Mouse (Mus musculus): Measurements from ENCODE around the gene Unc45b.
A peak's percentile ranks its signal among the peaks of the same experiment; 100 is the strongest.
"Not testable (repeated sequence)": the region's sequence is repeated elsewhere in the genome, so short reads cannot be mapped to it uniquely, and the experiment has no call there.

The Unc45b gene

DNA sequence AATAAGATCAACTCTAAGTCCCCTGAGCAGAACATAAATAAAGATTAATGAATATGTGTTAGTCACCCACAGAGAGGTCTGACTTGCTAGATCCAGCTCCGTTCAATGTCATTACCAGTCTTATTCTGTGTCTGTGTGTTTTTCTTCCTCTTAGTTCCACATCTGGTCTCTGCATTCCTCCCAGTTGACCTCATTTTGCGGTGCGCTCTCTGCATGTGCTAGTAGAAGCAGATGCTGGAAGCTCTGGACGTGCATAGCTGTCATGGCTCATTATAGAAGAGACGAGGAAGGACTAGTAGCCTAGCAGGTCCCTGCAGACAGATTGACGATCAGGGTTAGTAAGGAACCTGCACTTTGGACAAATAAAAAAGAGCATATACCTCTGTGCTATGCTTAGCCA lies 33.0 kb downstream of the Unc45b start:
- DNase-seq (ENCODE audit: low read depth in 1 of 2, low spot score in 2 of 2), result no peak

DNA sequence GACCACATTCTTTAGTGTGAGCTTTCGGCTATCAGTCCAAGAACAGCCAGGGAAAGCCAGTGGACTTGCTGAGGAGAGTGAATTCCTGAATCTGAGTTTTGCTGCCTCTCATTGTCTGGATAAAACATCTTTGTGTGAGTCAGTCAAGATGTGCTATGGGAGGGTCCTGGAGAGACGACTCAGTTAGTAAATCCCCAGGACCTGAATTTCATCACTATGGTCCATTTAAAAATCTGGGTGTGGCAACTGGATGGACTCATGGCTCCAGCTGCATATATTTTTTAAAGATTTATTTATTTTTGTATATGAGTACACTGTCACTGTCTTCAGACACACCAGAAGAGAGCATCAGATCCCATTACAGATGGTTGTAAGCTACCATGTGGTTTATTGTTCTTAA lies 35.3 kb downstream of the Unc45b start:
- DNase-seq (ENCODE audit: low read depth in 1 of 2, low spot score in 2 of 2), result no peak

DNA sequence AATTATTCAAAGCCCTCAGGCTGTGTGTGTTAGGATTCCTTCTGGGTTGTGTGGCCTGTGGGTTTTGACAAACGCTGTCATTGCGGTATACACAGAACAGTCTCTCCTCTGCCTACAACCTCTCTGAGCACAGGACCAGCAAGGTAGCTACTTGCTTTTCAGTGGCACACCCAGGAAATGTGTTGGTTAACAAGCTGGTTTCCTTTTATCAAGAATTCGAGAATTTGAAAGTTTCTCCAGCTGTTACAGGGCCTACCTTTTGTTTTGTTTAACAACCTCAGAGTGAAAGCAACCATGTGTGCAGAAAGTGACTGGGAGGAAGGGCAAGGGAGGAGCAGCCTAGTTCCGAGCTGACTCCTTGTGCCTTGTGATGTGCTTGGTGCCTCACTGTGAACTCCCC lies 37.1 kb downstream of the Unc45b start:
- no peak for DNase-seq (ENCODE audit: low read depth in 1 of 2, low spot score in 2 of 2)

DNA sequence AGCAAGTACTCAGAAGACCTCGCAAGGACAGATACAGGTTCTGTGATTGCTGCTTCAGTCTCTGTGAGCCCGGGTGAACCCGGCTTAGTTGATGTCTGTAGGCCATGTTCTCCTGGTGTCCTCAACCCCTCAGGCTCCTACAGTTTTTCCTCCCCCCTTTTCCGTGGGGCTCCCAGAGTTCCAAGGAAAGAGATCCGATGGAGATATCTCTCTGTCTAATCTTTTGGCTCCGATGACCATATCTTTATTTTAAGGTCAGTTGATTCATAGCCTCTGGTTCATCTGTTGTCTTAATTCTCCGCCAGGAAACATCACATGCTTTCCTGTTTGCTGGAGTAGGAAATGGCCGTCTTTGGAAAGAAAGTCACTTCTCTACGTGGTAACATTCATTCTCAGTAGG lies 38.7 kb downstream of the Unc45b start:
- DNase-seq (ENCODE audit: low read depth in 1 of 2, low spot score in 2 of 2), result no peak

DNA sequence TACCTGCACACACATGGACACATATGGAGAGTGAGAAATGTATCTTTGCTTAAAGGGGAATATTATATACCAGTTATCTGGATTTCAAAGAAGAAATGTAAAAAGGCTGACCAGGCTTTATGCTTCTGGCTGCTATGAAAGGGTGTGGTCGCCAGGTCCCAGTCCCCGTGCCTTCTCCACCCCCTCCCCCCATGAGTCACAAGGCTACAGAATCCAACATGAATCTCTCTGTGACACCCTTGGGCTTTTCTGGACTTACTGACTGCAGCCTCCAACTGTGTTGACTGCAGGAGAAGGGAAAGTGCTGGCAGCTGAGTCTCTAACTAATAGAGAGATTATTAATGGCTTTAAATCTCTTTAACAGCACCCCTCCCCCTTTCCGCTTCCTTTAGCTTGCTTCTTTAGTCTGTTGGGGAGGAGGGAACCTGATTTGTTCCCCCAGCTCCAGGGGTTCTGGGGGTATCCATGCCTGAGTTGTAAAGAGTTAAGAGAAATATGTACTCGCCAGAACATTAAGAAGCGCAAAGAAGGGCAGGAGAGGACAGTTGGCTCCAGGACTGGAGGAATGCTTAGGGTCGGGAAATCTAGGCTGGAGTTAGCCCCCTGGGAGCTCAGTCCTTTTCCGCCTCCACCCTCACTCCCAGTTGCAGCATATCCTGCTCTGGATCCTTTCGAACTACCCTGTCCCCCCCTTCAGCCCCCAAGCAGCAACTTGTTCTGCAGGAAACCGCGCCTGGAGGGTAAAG lies 40.6 kb downstream of the Unc45b start, which contains the start of gene Slfn5:
Gene Slfn5, plus strand, starts transcription at position 614 of the 746 bp plus-strand sequence.
- no peak for DNase-seq (ENCODE audit: low read depth in 1 of 2, low spot score in 2 of 2)

DNA sequence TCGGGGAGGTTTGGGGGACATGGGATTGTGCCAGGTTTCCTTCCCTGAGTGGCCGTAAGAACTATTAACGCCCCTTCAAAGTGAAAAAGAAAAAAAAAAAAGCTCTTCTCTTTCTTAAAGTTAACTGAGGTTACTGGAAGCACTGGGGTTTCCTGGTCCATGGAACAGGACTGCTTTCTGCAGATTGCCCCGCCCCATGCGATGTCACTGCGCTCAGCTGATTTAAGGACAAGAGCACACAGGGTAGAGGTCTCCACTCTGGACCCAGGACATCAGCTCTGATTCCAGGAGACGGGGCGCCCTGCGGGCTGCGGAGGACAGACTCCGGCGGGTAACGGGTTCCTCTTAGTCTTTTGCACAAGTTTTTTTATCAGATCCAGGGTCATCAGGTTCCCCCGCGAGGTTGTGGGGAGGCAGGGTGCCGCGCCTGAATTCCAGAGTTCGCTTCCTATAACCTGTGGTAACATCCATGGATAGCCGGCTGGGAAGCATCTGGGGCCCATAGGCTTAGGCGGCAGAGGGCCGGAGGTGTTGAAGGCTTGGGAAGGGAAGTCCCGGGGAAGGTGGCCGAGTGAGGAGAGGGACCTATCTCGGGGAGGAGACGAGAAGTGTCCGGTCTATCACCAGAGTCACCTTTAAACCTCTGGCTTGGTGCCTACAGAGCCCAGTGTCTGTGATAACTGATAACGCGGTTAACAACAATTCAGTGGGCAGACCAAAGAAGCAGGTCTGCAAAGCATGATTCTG lies 41.7 kb downstream of the Unc45b start:
- peak in 1 of 2 experiments; percentile 59 for DNase-seq (ENCODE audit: low read depth in 1 of 2, low spot score in 2 of 2)

DNA sequence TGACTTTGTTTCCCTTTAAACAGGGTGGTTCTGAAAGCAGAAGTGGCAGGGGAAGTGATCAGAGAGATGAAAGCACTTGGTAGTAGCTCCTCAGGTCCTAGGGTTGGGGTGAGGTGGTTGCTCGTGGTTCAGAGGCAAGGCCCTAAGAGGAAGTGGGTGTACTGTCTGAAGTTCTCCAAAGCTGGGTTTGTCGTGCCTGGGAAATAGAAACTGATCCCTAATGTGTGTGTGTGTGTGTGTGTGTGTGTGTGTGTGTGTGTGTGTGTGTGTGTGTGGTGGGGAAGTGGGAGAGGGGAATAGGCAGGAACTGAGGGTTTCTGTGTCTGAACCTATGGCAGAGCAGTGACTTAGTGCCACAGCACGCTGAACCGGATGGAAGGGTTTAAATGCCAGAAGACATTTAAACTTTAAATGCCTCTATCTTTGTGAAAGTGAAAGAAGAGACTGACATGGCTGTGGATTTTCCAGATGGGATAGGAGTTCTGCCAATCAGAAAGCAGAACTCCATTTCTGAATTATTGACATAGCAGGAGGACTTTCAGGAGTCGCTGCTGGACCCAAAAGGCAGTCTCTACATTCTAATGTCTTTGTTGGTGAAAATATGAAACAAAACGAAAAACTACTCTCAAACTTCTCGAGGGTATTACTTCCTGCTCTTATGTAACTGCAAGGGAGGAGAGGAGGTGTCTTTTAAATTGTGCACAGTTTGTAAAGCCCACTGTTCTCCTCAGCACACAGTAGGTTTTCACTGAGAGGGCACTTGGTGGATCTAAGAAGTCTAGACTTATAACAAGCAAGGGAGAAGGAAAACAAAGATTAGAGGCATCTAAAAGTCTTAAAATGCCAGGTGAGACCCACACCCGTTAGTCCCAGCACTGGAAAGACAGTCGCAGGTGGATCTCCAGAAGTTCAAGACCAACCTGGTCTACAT lies 42.5 kb downstream of the Unc45b start:
- peak; percentile 64 to 65 for DNase-seq (ENCODE audit: low read depth in 1 of 2, low spot score in 2 of 2)

DNA sequence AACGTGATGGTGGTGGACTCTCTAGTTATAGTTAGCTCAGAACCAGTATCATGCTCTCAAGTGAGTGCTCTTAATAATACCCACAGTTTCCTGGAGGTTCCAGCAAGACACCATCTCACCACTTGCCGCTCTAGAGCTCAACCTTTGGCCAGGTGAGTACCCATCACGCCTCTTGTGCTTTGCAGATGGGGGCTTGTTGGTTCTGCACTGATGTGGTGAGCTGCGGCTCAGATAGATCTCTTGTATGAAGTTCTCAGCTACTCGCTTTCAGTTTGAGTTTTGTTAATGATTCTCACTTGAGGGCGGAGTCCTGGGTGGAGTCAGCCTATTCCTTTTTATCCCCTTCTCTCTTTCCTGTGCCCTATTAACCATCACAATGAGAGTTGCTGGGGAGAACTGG lies 44.3 kb downstream of the Unc45b start:
- DNase-seq (ENCODE audit: low read depth in 1 of 2, low spot score in 2 of 2), result no peak

DNA sequence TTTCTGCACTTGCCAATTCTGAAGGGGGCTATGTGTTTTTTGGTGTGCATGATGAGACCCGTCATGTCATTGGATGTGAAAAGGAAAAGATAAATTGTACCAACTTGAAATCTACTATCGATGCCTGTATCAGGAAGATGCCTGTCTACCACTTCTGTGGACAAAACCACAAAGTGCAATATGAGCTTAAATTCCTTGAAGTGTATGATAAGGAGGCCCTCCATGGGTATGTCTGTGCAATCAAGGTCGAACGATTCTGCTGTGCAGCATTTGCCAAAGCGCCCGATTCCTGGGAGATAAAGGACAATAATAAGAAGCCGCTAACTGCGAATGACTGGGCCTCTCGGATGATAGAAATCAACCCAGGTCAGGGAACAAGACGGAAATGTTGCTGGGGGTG lies 46.6 kb downstream of the Unc45b start:
- DNase-seq (ENCODE audit: low read depth in 1 of 2, low spot score in 2 of 2), result no peak

DNA sequence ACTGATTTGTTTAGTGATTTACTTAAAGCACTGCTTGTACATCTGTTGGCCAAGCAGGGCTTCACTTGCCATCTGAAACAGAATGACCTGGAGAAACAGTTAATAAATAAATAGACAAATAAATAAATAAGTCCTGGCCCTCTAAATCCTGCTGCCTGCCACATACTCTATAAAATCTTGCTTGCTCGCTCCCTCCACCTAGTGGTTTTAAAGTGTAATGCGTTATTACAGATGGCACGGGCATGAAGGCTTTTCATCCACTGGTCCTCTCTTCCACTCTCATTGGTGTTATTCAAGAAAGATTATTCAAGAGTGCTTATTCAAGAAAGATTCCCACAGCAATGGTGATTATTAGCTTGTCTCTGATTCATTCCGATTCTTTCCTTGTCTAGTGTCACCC lies 49.3 kb downstream of the Unc45b start:
- DNase-seq (ENCODE audit: low read depth in 1 of 2, low spot score in 2 of 2), result no peak

DNA sequence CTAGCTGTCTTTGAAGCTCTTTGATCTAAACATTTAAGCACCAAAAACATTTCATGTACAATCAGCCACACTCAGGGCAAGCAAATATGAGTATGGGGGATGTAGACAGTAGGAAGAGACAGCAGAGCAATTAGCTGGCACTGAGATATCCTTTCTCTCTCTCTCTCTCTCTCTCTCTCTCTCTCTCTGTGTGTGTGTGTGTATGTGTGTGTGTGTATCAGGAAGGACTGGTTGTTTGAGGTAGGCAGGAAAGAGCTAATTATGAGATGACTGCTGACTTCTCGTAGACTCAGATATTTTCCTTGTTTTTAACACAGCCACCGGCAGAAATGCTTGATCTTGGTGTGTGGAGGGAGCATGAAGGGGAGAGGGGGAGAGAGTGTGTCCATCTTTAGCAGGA lies 51.4 kb downstream of the Unc45b start:
- DNase-seq (ENCODE audit: low read depth in 1 of 2, low spot score in 2 of 2), result no peak

DNA sequence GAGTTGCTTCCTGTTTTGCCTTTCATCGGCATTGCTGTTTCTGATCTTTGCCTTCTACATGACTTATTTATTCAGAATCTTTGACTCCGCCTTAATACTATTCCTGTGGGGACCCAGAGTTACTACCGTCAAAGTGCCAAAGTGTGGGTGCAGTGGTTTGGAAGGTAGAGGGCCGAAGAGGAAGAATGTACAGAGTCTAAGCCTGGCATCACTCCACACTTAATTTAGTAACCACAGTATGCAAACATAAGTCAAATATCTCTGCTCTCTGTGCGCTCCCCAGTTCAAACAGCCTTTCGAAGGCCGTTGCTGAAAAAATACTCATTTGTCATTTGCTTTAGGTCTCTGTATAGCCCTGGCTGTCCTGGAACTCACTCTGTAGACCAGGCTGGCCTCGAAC lies 51.9 kb downstream of the Unc45b start:
- DNase-seq (ENCODE audit: low read depth in 1 of 2, low spot score in 2 of 2), result no peak

DNA sequence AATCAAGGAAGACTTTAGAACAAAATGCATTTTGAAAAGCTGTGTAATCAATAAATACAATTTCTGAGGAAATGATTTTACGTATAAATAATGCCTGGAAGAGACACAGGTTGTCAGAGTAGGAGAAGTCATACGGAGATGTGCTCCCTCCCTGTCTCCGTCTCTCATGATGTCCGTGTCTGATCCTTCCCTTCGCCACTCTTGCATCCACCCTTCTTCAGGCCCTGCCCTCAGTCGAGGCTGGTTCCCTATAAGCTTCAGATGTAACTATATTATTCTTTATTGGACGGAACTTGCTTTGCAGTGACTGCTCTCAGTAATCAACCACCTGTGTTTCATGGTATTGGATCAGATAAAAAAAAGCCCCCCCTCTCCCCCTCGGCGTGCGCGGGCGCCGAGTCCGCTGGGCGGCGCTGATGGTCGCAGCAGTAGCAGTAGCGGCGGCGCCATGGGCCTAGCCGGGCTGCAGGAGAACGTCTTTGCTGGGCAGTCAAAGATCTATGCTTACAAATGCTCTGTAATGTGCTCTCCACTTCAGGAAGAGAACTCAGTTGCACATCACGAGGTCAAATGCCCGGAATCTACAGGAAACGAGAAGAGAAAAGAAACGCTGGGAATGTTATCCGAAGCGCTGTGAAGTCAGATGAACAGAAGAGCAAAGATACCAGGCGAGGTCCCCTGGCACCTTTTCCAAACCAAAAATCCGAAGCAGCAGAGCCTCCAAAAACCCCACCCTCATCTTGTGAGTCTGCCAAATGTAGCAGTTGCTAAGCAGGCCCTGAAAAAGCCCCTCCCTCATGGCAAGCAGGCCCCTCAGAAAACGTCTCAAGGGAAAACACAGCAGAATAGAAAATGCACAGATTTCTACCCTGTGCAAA lies 60.6 kb downstream of the Unc45b start:
- DNase-seq (ENCODE audit: low read depth in 1 of 2, low spot score in 2 of 2), result no peak

DNA sequence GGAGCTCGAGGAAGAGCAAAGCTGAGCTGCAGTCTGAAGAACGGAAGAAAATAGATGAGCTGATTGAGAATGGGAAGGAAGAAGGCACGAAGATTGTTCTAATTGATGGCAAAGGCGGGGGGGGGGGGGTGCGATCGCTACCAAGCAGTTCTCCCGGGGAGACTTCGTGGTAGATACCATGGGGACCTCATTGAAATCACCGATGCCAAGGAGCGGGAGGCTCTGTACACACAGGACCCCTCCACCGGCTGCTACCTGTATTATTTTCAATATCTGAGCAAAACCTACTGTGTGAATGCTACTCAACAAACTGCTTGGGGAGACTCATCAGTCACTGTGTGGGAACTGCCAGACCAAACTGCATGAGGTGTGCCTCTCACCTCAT lies 61.2 kb downstream of the Unc45b start:
- no peak for DNase-seq (ENCODE audit: low read depth in 1 of 2, low spot score in 2 of 2)

DNA sequence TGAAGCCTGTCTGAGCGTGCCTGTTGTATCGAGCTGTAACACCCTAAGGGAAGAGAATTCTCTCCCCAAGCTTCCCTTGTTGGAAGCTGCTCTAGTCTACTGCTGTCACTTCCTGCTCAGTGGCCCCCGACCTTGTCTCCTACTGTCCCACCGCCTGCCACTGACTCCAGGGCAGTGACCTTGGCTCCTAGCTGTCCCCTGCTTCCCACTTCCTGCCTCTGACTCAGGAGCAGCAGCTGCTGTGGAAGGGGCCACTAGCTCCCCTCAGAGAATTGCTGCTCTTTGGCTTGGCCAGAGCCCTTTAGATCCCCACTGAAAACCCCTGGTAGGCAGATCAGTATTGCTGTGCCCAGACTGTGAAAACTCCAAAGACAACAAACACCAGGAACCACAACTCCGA lies 63.6 kb downstream of the Unc45b start:
- no peak for DNase-seq (ENCODE audit: low read depth in 1 of 2, low spot score in 2 of 2)

DNA sequence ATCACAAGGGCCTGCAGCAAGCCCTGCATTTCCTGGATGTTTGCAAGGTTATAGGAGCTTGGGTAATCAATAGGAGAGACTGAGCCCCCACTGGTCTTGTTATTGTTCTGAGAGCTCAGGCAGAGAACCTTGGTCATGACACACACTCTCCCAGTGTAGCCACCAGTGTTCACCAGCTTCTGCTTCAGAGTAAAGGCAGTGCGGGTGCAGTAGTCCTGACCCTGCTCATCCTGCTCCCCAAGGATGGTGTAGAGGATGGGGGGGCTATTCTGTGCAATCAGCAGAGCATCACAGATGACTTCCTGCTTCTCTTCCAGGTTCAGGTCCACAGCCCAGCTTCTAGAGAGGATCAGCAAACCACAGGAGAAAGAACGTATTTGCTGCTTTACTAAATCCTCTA lies 72.1 kb downstream of the Unc45b start:
- not testable (repeated sequence) for DNase-seq (ENCODE audit: low read depth in 1 of 2, low spot score in 2 of 2)

DNA sequence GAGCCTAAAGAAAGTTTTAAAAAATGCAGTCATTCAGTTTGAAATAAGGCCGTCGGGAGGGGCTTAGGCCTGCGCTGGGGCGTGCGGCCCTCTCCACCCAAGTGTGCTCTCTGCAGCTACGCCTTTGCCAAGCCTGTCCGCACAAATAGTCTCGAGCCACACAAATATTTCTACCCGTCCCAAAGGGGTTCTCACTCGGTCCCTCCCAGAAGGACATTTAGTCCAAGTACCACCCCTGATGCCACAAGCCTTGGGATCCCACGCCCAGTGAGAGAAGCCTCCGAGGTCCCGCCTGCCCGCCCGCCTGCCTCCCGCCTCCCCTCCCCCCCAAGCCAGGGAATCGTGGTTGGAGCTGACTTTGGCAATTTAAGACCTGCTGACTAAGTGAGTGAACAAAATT lies 72.8 kb downstream of the Unc45b start:
- no peak for DNase-seq (ENCODE audit: low read depth in 1 of 2, low spot score in 2 of 2)

DNA sequence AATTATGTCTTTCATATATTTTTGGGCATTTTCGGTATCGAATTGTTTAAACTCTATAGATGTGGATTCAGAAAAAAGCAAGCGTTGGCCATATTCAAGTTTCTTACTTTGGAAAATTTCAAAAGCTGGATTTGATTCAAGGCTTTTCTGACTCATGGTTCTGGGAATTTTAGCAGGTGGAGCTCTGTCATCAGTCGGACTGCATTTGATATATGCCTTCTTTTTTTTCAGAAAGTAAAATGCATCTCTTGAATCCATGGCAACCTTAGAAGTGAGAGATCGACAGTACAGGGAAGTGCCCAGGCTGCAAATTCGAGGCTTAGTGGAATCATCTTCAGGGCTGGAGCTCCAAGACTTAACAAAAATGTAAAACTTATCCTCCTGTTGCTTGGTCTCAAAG lies 77.3 kb downstream of the Unc45b start:
- no peak for DNase-seq (ENCODE audit: low read depth in 1 of 2, low spot score in 2 of 2)

DNA sequence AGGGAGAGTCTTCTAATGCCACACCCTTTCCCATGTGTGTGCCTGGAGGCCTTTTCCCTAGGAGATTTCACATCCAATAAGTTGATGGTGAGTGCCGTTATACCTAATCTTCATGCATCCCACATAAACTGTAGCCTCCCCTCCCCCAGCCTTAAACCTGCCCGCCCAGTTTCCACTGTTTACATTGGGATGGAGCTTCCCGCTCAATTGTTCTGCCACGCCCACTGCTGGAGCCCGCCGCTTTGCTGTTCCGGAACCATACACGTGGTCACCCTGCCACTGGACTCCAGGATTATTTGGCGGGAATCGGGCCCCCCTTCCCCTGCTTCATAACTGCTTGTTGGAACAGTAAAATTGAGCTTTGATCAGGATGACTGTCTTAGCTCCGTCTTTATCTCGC lies 79.0 kb downstream of the Unc45b start:
- DNase-seq (ENCODE audit: low read depth in 1 of 2, low spot score in 2 of 2), result no peak

DNA sequence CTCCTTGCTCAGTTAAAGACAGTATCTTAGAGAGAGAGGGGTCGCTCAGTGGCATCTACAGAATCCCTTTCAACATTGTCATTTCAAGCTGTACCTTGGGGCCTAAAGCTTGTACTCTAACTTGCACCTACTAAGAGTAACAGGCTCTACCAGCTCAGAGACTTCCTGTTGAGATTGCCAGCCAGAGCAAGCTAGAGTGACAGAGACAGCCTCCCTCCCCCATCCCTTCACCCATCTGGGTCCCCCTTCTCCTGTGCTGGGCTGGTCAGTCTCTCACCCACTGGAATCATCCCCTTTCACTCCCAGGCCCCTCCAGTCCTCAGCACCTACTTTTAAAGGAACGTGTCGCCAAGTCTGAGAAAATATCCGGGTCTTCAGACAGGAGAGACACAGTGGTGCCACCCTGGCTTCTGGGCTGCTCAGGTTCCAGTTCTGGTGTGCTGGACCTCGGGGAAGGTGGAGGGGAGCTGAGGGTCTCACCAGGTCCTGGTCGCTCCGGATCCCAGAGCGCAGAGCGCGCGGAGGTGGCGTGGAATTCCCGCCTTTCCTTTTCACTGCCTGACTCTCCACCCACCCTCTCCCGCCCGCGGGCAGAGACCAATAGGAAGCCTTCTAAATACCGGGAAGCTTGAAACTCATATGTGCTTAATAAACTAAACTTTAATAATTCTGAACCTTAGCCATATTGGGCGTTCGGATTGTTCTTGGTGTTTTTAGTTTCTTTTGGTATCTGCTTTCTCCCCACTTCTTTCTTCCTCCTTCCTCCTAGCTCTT lies 80.4 kb downstream of the Unc45b start:
- DNase-seq (ENCODE audit: low read depth in 1 of 2, low spot score in 2 of 2), result not testable (repeated sequence)
